Comparison of ENCODE assay signal across 8 mouse cellular contexts in genomic region chr9:20642896-20643466, GRCm38 (mm10). TPM values are rescaled to one million over a fixed set of nuclear protein-coding genes. Genes with fewer than 3 reads are reported as not detected.
DNase-seq lines count a peak whose midpoint lies in the region; ATAC-seq lines count a peak whose summit lies in the region.

No protein-coding gene starts in this region.

- peak overlapping the region; percentile 98 for H3K4me2 ChIP-seq in forebrain, embryonic 15.5 days (replicated peaks)

- peaks cover 28% of the 10 kb centered on the region for H3K36me3 ChIP-seq in forebrain, embryonic 15.5 days

- no peaks in the 10 kb centered on the region for H3K9me3 ChIP-seq in forebrain, embryonic 15.5 days

- peaks cover 51% of the 10 kb centered on the region for H3K4me1 ChIP-seq in forebrain, embryonic 15.5 days

- peak overlapping the region; percentile 76 for H3K9ac ChIP-seq in forebrain, embryonic 15.5 days (replicated peaks)

- DNase-seq in MEL-GATA-1-ER (ENCODE audit: extremely low read depth, low read depth), result peak; percentile 87
- peak; percentile 83 for DNase-seq in c-Kit-positive CD71-negative TER-119-negative erythroid progenitor cells, embryonic 14.5 days (ENCODE audit: low read depth)
- peak; percentile 80 for DNase-seq in heart, postnatal 36 days
- DNase-seq in layer of hippocampus, adult 8-10 months (ENCODE audit: low spot score in 2 of 2), result peak; percentile 71 to 74
- peak; percentile 89 for DNase-seq in lung, postnatal 14 days
- DNase-seq in ovary, postnatal 36 days (ENCODE audit: low spot score), result peak; percentile 80
- peak; percentile 48 for DNase-seq in urinary bladder, postnatal 10 days (ENCODE audit: low spot score)

- H3K27me3 ChIP-seq in forebrain, embryonic 15.5 days, result no peaks in the 10 kb centered on the region

- WGBS in forebrain, embryonic 15.5 days, result 1% methylated on average over 30 of the region's 30 CpGs

- H3K4me3 ChIP-seq in forebrain, embryonic 15.5 days, result peak overlapping the region; percentile 66

- intact Hi-C loops in heart, postnatal 36 days (cut with DNase I), result loop anchor here (2.0 to 10.0 kb wide), 3 partner anchors 34 to 176 kb away; partner anchors contain the start of gene Zfp426

- H3K27ac ChIP-seq in forebrain, embryonic 15.5 days (replicated peaks), result peak overlapping the region; percentile 88

- peak; percentile 79 for ATAC-seq in forebrain, embryonic 15.5 days (replicated peaks)

RNA-seq across cellular contexts. Expression of gene Ubl5, which starts 0.3 kb away (rescaled TPM):
- 510 and 551 TPM in 2 replicates for polyA plus RNA-seq in forebrain, embryonic 15.5 days (2015; fragmentation: Nextera tagmentation; extraction: Ambion mirVana)
- total RNA-seq in heart, postnatal 36 days (2021), result 100 to 1,000 TPM; 219 to 255 TPM
- total RNA-seq in layer of hippocampus, adult 8-10 months (2022), result 100 to 1,000 TPM; 231 to 321 (median 276) TPM

RNA-seq across cellular contexts. Expression of gene Fbxl12, which starts 1.6 kb away (rescaled TPM):
- polyA plus RNA-seq in forebrain, embryonic 15.5 days (2015; fragmentation: Nextera tagmentation; extraction: Ambion mirVana), result 16.3 and 16.4 TPM in 2 replicates
- 10 to 100 TPM; 10.1 to 10.2 TPM for total RNA-seq in heart, postnatal 36 days (2021)
- total RNA-seq in layer of hippocampus, adult 8-10 months (2022), result 10 to 100 TPM; 23.2 to 32.3 (median 30.1) TPM

RNA-seq across cellular contexts. Expression of gene Pin1, which starts 8.9 kb away (rescaled TPM):
- polyA plus RNA-seq in forebrain, embryonic 15.5 days (2015; fragmentation: Nextera tagmentation; extraction: Ambion mirVana), result 62.4 and 64.9 TPM in 2 replicates
- total RNA-seq in heart, postnatal 36 days (2021), result 10 to 100 TPM; 17.5 to 19.0 TPM
- 10 to 100 TPM; 31.2 to 32.2 (median 31.6) TPM for total RNA-seq in layer of hippocampus, adult 8-10 months (2022)

Comparison
In these comparisons a context has a peak if more than half of its experiments do, and no peak if none do; other contexts are left out.
1. Peak in every context shown above with its lines: DNase-seq, ATAC-seq, H3K4me3 ChIP-seq and H3K27ac ChIP-seq.